Mouse (Mus musculus) right cerebral cortex, adult 18-20 months (tissue): ENCODE measurements around the gene Acot13.
"Not testable (repeated sequence)": the region's sequence is repeated elsewhere in the genome, so short reads cannot be mapped to it uniquely, and the experiment has no call there.

Source experiments
- DNase-seq: peaks from one replicate; pipeline ENCODE4 v3.0.0; 2022; ENCODE audit warnings: mixed read lengths

Gene Acot13

DNA sequence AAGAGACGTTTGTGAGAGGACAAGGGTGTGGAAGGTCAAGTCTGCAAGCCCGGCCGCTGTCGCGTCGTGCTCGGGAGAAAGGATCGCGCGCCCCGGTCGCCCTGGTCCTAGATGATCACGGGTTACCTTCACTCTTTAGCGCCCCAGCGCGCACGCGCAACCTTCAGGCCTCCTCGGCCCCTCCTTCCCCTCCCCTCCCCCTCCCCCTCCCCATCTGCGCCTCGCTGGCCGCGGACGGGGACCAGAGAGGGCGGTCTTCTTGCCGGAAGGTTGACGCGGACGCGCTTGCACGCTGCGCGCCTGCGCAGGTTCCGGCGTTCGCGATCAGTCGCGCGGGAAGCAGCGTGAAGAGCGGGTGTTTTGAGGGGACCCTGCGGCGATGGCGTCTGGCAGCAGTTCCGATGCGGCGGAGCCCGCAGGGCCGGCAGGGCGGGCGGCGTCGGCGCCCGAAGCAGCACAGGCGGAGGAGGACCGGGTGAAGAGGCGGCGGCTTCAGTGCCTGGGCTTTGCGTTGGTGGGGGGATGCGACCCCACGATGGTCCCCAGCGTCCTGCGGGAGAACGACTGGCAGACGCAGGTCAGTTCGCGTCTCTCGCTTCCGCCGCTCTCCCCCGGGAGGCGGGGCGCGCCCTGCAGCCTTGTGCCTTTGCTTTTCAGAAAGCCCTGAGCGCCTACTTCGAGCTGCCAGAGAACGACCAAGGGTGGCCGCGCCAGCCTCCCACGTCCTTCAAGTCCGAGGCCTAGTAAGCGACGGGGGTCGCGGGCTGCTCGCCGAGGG is at the start of gene Acot13, which contains the start of gene Tdp2:
Gene Acot13 (minus strand): TSS at position 188 of the 778 bp plus-strand sequence.
Gene Tdp2 (plus strand): TSS at position 327 of the 778 bp plus-strand sequence.
- peak; percentile 94 for DNase-seq

DNA sequence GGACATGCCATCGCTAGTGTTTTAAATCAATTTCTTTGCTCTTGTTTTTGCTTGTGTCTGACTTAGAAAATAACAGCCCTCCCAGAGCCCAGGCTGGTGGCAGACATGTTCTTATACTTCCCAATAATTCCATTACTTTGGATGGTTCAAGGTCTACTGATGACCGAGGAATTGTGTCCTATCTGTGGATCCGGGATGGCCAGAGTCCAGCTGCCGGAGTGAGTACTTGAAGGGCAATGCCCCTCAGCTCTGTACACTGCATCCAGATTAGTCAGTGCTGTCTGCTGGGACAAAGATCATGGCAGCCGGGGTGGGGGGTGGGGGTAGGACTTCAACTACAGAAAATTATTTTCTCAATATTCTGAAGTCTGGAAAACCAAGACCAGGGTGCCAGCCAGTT is 49.4 kb upstream of the Acot13 start:
- DNase-seq, result no peak

DNA sequence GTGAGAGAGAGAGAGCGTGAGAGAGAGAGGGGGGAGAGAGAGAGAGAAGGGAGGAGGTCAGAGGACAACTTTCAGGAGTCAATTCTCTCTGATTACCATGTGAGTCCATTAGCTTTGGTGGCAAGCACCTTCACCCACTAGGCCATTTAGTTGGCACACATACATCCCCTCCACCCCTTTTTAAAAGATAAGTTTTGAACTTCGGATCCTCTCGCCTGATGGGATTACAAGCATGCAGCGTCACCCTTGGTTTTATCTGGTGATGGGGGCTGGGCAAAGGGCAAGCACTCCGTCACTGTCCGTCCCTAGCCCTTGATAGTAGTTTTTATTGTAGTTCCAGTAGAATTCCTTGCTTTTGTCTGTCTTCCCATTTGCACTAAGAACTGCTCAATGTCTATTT is 48.9 kb upstream of the Acot13 start:
- DNase-seq, result no peak

DNA sequence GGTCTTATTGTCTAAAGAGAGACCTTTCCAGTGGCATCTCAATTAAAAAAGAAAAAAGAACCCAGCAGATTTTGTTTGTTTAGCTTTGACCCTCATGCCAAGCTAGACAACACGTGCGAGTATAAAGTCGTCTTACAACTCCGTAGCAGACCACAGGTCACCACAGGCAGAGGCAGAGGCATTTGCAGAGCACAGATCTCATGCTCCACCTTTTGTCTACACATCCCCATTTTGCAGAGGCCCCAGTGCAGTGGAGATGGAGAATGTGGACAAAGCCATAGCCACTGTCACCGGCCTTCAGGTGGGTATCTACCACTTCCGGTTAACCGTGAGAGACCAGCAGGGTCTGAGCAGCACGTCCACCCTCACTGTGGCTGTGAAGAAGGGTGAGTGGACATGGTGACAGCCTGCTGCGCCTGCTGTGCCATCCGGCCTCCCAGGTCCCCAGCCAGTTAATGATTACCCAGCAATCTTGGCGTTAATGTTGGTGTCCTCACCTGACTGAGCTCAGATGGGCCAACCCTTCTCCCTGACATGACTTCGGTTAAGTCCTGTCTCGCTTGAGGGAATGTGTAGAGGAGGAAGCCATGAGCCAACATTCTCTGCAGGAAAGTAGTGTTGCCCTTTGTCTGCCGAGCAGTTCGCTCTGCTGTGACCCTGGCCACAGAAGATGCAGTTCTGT is 48.2 kb upstream of the Acot13 start:
- DNase-seq, result no peak

DNA sequence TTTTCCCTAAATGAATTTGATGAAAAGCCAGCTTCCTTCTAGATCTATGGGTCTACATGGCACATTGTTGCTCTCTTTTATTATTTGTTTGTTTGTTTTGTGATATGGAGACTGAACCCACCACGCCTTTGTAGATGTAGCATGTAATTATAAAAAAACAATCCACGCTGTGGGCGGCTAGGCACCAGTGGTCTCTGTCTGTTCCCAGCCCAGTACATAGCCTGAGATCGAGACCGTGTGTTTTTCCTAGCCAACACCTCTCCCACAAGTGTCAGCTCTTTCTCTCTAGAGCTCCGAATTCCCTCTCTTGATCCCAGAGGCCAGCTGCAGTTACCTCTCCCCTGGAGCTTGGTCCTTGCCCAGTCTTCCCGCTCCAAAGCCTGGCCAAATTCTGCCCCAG is 36.9 kb upstream of the Acot13 start:
- no peak for DNase-seq

DNA sequence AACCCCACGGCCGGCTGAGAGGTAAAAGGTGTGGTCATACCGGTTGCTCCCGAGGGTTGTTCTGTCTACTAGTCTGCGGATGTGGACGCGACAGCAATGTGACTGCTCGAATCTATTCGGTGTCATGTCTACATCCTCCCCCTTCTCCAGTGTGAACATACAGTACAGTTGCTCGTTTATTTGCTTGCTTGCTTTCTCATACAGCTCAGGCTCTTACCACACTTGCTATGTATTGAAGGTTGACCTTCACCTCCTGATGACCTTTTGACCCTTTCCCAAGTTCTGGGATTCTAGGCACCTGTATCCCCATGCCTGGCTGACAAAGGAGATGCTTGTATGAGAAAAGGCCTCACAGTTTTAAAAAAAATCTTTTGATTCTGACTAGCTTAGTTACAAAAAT is 36.4 kb upstream of the Acot13 start:
- no peak for DNase-seq

DNA sequence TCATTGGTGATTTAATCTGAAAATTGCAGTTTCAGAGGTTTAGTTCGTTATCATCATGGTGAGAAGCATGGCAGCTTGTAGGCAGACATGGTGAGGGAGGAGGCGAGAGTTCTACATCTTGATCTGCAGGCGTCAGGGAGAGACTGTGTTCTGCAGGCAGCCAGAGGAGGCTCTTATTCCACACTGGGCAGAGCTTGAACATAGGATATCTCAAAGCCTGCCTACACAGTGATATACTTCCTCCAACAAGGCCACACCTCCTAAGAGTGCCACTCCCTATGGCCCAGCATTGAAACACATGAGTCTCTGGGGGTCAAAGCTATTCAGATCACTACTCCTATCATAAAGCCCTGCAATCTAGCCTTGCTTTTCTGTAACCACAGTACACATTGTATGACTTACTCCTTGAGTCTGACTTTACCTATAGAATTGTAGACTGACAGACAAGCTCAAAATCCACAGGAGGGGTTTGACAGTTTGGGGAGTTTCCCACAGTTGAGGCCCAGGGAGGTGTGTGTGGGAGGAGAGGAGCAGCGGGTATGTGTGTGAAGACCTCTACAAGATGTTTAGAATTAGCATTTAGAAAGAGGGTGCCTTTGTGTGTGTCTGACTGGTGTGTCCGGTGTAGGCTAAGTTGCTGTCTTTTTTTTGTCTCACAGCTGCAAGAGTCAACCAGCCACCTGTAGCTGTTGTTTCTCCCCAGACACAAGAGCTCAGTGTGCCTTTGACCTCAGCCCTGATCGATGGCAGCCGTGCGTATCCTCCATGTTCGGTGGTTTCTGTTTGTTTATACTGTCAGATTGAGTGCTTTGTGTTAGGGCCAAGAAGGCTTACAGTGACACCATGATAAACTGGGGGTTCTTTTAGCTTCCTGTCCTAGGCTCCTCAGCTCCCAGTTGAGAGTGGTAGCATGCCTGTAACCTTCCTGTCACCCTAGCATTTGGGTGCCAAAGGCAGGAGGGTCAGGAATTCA is 35.4 kb upstream of the Acot13 start:
- DNase-seq, result no peak

DNA sequence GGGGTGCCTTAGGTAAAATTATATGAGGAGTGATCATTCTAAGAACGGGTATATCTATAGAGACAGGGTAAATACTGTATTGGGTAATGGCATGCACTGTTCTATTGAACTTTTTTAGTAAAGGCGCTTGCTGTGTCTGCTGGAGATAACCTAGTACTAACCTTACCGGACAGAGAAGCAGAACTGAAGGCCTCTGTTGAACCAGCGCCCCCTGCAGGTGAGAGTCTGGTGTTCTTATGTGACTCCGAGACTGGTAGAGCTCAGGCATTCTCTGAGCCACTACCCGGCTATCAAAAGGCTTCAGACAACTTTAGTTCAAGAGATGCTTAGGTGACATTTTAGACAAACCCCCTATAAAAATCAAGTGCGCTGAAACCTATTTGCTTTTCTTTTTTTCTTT is 31.2 kb upstream of the Acot13 start:
- peak; percentile 48 for DNase-seq

DNA sequence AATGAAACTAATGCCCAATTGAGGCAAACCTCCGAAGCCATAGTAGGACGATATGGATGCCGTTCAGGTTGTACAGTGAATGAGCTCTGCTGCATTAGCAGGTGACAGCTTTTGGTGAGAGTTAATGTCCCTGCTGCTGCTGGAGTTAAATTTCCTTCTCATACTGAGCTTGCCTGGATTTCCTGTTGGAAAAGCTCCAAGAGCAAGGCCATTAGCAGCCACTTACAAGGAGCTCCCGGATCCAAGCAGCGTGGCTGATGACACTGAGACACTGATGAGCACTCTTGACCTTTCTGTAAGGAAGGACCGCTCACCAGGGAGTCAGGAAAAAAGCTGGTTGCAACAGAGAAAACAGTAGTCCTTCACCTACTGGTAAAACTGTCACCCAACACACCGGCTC is 30.7 kb upstream of the Acot13 start:
- no peak for DNase-seq

DNA sequence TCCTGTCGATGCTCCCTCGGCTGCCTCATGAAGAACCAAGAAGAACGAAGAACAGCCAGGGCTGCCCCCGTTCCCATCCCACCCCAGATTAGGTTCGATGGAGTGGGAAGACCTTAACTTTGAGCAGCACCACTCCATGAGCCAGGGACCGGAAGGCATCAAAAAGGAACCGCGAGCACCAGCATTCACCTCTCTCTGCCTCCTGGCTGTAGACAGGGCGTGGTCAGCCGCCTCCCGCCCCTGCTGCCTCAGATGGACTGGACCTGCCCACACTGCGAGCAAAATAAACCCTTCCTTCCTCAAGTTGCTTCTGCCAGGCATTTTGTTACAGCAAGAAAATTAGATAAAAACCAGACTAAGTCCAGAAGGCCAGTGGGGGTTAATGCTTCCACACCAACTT is 29.7 kb upstream of the Acot13 start:
- no peak for DNase-seq

DNA sequence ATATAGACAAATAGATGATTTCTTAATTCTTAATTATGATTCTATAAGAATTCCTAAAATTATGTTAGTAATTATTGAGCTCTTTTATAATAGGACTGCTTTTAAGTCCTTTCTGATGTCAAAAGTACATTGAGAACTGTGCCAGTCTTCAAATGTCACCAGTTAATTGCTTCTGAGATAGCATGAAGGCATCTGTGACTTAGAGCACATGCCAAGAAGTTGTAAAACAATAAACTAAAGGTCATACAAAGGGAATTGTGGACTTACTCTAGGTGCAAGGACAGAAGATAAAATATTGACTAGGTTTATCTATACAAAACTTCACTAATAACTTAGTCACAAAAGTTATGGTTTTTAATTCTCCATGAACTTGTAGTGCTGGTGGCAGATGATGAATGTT is 27.8 kb upstream of the Acot13 start:
- DNase-seq, result no peak

DNA sequence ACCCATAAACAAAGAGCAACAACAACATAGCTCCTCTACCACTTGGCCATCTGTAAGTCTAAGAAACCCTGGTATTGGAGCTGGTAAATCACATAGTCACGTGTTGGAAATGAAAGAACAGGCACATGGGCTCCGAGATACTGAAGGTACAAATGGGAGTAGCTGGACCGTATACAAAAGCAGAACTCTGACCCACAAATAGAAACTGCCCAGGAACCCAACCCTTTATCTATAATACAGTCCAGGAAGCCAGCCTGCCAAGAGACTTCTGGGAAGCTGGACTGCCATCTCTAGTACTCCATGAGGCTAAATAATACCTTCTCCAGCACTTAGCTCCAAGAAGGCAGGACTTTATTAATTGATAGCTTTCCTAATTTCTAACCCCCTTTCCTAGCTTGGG is 21.2 kb upstream of the Acot13 start:
- no peak for DNase-seq

DNA sequence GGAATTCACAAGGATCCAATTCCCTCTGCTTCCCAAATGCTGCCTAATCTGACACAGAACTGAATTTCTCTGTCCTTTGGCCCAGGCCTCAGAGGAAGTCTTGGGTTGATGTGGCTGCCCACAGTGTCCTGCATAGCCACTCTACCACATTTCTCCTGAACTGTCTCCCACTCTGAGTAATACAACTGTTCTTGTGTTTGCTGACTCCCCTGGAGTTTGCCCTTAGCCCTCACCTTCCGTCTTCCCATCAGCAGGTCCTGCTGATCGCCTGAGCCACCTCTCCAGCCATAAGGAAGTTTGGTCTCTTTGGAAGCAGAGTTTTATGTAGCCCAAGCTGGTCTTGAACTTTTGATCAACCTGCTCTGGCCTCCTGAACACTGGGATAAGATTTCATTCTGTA is 20.6 kb upstream of the Acot13 start:
- no peak for DNase-seq

DNA sequence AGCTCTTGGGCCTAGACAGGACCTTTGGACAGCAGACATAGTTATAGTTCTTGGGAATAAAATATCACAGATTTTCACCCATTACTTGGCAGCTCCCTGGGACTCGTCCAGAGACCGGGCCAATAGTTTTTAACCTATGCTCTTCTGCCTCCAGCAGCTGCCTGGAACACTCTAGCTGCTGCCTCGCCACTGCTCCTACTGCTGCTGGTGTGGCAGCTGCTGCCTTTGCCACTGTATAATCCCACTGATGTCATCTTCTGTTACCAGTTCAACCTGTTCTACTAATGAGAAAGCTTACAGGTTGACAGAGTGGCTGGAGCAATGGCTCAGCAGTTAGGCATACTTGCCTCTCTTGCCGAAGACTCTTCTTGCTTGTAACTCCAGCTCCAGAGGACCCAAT is 18.0 kb upstream of the Acot13 start:
- no peak for DNase-seq

DNA sequence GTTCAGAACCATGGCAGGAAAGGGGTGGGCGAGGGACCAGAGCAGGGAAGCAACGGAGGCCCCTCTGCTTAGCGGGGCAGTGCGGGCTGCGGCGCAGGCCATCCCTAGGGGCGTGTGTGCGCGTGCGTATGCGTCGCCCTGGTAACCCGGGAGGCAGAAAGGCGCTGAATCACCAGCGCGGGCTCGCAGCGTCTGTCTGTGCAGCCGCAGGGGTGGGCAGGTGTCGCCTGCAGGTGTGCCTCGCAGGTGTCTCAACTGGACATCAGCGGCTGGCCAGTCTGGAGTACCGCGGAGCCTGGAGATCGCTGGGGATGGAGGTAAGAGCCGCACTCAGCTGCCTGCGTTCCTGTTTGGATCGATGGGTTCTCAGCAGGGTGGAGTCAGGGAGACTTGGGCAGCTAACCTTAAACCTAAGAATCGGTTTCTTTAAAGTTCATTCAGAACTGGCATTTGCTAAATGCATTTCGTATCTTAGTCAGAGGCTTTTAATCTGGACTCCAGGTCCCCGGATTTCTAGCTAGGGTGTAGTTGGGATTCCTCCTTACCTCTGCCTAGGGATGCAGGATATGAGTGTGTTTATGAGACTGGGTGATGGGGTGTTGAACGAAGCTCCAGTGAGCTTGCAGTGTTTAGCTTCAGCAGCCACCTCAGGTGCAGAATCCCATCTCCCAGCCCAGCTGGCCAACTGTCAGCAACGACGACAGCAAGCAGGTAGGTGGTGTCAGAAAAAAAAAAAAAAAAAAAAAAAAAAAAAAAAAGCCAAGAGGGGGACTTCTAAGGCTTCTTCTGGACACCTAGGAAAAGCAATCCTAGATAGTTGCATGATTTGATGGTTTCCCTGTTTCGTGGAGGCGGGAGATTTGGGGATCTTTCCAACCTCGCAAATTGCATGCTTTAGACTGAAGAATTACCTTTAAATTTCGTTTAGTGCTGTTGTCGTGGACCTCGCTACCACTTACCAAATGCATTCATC is 13.9 kb upstream of the Acot13 start, which contains the start of gene D130043K22Rik:
Gene D130043K22Rik (plus strand): TSS at position 153 of the 973 bp plus-strand sequence.
- DNase-seq, result peak; percentile 85

DNA sequence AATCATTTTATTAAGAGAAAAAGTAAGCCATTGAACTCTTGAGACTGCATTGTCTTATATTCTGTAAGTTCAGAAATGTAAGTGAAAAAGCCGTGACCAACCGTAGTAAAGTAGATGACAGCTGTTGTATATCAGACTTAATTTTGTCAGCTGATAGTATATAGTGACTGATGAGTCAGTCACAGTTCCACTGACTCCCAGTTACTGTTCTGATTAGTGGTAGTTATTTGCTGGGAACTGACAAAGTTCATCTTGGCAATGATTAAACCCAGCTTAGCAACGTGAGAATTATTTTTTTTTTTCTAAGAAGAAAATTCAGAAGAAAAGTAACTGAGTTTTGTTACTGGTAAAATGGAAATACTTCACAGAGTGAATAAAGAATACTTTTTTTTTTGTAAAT is 10.4 kb upstream of the Acot13 start:
- no peak for DNase-seq

DNA sequence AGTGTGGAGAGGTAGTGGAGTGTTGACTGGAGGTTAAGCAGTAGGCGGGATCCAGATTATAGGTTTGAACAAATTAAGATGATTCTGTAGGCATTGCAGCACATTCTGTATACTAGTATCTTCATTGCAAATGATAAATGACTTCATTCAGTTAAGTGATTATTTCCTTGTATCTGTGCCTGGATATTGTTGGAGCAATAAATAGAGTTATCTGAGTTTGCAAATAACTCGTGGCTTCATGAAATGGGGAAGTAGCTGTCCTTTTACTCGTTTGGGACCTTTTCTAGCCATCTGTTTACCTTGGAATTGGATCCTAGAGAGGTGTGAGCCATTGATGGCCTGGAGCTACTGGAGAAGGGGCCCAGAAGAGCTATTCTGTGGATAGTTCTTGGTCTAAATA is 8.5 kb upstream of the Acot13 start:
- DNase-seq, result no peak

DNA sequence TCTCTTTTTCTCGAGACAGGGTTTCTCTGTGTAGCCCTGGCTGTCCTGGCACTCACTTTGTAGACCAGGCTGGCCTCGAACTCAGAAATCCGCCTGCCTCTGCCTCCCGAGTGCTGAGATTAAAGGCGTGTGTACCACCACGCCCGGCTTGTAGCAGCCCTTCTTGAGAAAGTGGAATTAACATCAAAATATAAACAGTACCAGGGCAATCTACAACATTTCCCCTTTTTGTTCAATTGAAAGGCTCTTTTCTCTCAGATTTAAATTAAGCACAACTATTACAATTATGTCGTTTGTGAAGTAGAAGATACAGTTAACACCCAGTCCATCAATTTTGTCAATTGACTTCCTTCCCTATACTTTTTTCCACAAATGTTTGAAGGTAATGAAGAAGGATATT is 6.4 kb upstream of the Acot13 start:
- DNase-seq, result not testable (repeated sequence)

DNA sequence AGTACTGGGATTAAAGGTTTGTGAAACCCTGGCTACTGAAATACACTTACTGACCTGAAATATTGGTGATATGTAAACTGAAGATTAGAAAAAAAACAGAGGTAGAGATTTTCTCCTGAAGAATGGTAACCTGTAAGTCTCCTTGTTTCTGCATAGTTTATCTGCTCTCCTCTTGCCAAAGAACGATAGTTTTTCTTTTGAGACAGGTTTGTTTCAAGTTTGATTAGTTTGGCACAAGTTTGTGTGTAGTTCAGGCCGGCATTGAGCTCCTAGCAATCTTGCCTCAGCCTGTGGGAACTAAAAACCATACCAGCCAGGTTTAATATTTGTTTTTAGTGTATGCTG is 1.4 kb upstream of the Acot13 start:
- DNase-seq, result no peak

DNA sequence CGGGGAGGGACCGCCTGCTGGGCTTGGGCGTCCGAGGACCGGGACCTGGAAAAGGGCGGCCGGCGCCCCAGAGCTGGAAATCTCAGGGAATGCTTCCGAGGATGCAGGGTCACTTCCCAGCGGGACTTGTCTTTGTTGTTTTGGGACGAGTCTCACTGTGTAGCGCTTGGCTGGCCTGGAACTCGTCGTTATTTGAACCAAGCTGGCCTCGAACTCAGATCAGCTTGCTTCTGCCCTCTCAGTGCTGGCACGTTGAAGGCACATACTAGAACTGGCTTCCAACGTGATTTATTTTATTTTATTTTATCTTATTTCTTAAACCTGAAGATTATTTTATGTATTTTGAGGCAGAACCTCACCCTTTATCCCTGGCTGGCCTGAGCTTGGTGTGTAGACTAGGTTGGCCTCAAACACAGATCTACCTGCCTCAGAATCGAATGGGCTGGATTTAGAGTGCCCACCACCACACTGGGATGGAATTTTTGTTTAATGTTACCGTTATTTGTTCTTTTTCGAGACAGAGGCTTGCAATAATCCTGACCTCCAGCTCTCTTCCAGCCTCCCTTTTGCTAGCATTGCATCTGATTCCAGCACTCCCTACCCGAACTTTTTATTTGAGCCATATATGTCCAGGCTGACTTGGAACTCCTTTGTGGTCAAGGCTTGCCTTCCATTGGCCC is 931 bp upstream of the Acot13 start:
- DNase-seq, result no peak

DNA sequence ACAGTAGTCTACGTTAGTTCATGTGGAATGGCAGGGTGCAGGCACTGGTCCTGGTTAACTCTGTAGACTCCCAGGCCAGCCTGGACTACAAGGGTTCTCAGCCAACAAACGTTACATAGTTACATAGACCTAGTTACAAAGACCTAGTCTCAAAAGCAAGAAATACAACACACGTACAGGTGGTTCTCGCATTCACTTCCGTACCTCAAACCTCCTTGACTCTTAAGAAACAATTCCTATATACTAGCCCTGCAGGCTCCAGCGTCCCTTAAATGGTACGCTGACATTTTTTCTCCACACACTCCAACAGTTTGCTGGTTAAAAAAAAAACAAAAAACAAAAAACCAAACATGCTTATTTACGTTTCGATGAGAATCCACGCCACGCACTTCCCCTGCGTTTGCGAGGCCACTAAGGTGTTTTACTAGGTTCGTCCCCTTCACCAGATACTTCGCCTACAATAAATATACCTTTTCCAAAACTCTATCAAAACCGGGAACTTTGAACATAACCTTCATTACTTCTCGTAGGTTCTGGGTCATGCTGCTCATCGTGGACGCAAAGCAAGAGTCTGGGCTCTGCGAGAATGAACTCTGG is 486 bp downstream of the Acot13 start:
- no peak for DNase-seq
